Mouse (Mus musculus) subcutaneous adipose tissue, adult 2 months (tissue): ENCODE results near the gene Zfp120. TPM values are rescaled to one million over a fixed set of nuclear protein-coding genes. Genes with fewer than 3 reads are reported as not detected.

Experiments
- polyA plus RNA-seq: library from polyadenylated mRNA; depleted of rRNA; stranded (reverse); fragments of >200 nt; gene quantifications from 2 replicates; pipeline ENCODE4 v1.2.3, GENCODE M21; 2012; ENCODE audit warnings: low replicate concordance; rRNA removed

Gene Zfp120
- polyA plus RNA-seq: 2.4 and 2.6 TPM in 2 replicates

DNA sequence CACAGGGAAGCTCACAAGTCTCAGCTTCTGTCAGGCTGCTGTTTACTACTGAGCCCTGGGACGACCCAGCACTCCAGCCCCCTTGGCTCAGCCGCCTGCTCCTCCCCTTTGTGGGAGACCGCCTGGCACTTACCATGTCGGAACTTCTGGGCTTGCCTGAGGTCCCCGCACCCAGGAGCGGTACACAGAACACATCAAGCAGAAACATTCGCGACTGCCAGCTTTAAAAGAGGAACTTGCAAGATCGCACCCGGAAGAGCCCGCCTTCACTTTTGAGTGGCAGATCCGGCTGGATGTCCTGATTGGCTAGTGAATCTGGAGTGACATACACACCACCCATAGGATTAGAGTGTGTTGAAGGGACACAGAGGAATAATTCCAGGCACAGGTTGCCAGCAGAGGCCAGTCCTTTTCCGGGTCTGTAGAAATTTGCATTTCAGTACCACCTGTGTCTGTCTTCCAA, at the start of gene Zfp120:
Zfp120 (minus strand) TSS at position 274 of the 463 bp plus-strand sequence.

GRCm38 (mm10) chr2:150181570-150181999, 45.1 kb upstream of the Zfp120 start, which contains the start of gene Gm14139:
TSS of gene Gm14139 (plus strand) at chr2:150181755.

GRCm38 (mm10) chr2:150179579-150179978, 43.1 kb upstream of the Zfp120 start, which contains the start of gene Gm10770:
TSS of gene Gm10770 (minus strand) at chr2:150179679.

Other genes starting within 250 kb of the Zfp120 start
- not detected in 2 replicates for gene Gm10770, start 43.0 kb upstream of the Zfp120 start, polyA plus RNA-seq
- gene Gm14139, start 45.0 kb upstream of the Zfp120 start, polyA plus RNA-seq: not detected in 2 replicates
- gene Zfp937, start 81.4 kb upstream of the Zfp120 start, polyA plus RNA-seq: 0.53 and 1.3 TPM in 2 replicates
- gene Gm21994, start 118.9 kb upstream of the Zfp120 start, polyA plus RNA-seq: 0.40 and 0.58 TPM in 2 replicates
- gene Gm14124, start 120.8 kb upstream of the Zfp120 start, polyA plus RNA-seq: not detected in 2 replicates
- not detected in 2 replicates for gene Gm10130, start 187.0 kb upstream of the Zfp120 start, polyA plus RNA-seq
- 2.2 and 3.1 TPM in 2 replicates for gene 3300002I08Rik, start 226.1 kb upstream of the Zfp120 start, polyA plus RNA-seq